Mouse (Mus musculus) heart, embryonic 12.5 days (tissue): ENCODE measurements around the gene Lamb2. TPM values are rescaled to one million over a fixed set of nuclear protein-coding genes. Genes with fewer than 3 reads are reported as not detected.

Experiments used
- ATAC-seq: fragments of 200-750 bp; cut with Nextera tagmentation; 2 replicates; pipeline ENCODE4 v1.8.0; 2017; ENCODE audit warnings: moderate TSS enrichment, moderate library complexity; ENCODE audit not compliant: insufficient number of reproducible peaks, low FRiP score
- H3K27ac ChIP-seq: fragments of 300-500 bp; sonication (generic); 2 replicates; pipeline ENCODE4 v1.5.1; 2016; ENCODE audit warnings: mild to moderate bottlenecking, moderate library complexity; ENCODE audit not compliant: poor library complexity, severe bottlenecking
- H3K27me3 ChIP-seq: fragments of 300-500 bp; sonication (generic); replicated peaks from 2 replicates; pipeline ENCODE4 v1.6.1; 2016; ENCODE audit warnings: mild to moderate bottlenecking, moderate library complexity
- H3K36me3 ChIP-seq: fragments of 300-500 bp; sonication (generic); 2 replicates; pipeline ENCODE4 v1.6.1; 2016; ENCODE audit warnings: mild to moderate bottlenecking, moderate library complexity
- H3K4me1 ChIP-seq: fragments of 300-500 bp; sonication (generic); replicated peaks from 2 replicates; pipeline ENCODE4 v1.6.1; 2016; ENCODE audit warnings: mild to moderate bottlenecking
- H3K4me2 ChIP-seq: fragments of 300-500 bp; sonication (generic); 2 replicates; pipeline ENCODE4 v1.6.1; 2016; ENCODE audit warnings: mild to moderate bottlenecking, moderate library complexity
- H3K4me3 ChIP-seq: fragments of 300-500 bp; sonication (generic); 2 replicates; pipeline ENCODE4 v1.5.1; 2016; ENCODE audit warnings: mild to moderate bottlenecking
- H3K9ac ChIP-seq: fragments of 300-500 bp; sonication (generic); 2 replicates; pipeline ENCODE4 v1.6.1; 2016; ENCODE audit warnings: mild to moderate bottlenecking, moderate library complexity
- H3K9me3 ChIP-seq: fragments of 300-500 bp; sonication (generic); replicated peaks from 2 replicates; pipeline ENCODE4 v1.6.1; 2016; ENCODE audit warnings: mild to moderate bottlenecking, moderate library complexity
- WGBS: fragments of 180-500 bp; shearing (Covaris S2); methylation state at CpG from one replicate; pipeline ENCODE4 v1.1.7; 2016; 5-methylcytosine and 5-hydroxymethylcytosine counted together
- polyA plus RNA-seq: library from polyadenylated mRNA; unstranded; fragments of >200 nt; fragmentation: Nextera tagmentation; extraction: Ambion mirVana; gene quantifications from 2 replicates; pipeline ENCODE4 v1.2.1, GENCODE M21; 2016

Gene Lamb2
- polyA plus RNA-seq, 1 experiment from 2014 or later, result 67.2 TPM

DNA sequence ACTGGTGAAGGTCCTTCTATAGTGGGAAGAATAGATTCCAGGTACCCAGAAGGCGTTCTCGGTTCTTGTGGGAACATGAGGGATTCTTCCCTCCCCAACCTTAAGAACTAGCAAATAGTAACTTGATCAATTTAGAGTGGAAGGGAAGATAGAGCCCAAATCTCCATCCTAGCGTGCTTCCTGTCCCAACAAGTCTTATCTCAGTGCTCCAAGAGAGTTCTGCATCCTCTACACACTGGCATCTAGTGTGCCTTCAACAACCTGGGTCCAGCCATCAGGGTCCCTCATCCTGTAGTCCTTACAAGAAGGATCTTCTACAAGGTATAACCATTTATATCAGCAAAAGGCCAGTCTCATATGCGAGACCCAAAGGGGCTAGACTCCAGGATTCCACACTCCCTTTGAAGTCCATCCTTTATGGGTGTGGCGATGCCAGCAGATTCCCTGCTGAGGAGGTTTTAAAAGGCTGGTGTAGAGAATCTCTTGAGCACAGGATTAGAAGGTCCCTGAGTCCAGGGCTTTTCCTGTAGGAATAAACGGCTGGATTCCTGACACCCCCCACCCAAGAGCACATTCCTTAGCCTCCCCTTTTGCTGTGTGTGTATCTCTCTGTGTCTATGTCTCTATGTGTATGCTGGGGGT, 27.9 kb upstream of the Lamb2 start:
- 33% methylated on average over 6 of the region's 6 CpGs for WGBS
- Histone ChIP-seq H3K36me3 (peaks cover 19% of the 10 kb centered on the region), H3K4me1 (peaks cover 50% of the 10 kb centered on the region), H3K9ac (peak overlapping the region; percentile 84), H3K27ac (peak overlapping the region; percentile 97), H3K4me2 (peak overlapping the region; percentile 84), H3K9me3 (no peaks in the 10 kb centered on the region), H3K27me3 (no peaks in the 10 kb centered on the region), H3K4me3 (peak overlapping the region; percentile 67)
- ATAC-seq, result no peak

DNA sequence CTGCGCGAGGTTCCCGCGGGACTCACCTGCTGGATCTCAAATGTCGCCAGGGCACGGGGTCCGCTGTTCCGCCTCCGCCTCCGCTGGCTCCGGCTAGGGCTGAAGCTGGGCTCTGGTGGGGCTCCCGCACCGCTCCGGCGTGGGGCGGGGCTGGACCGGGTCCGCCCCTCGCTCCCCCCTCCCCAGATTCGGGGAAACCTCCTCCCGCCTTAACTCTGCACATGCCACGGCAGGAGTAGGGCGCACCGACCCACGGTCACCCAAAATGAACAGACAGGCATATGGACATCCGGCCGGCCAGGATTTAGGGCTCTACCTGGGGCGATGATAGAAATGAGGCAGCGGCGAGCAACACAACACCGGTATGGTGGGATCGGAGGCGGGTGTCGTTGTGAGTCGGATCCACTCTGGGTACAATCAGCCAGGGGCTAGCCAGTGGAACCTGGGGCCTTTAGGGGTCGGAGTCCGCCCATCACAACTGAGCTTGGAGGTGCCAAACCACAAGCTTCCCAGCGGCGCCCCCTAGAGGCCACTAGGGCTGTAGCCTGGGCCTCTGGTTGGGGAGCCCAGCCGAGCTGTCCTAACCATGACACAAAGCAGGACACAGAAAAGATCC, 27.1 kb upstream of the Lamb2 start:
- no peaks in the 10 kb centered on the region for H3K9me3 ChIP-seq
- peak overlapping the region; percentile 67 for H3K4me3 ChIP-seq
- under 1% methylated on average over 40 of the region's 40 CpGs for WGBS
- peak; percentile 81 for ATAC-seq
- peaks cover 18% of the 10 kb centered on the region for H3K36me3 ChIP-seq
- H3K4me1 ChIP-seq, result peaks cover 50% of the 10 kb centered on the region
- no peaks in the 10 kb centered on the region for H3K27me3 ChIP-seq
- peak overlapping the region; percentile 84 for H3K9ac ChIP-seq
- H3K27ac ChIP-seq, result peak overlapping the region; percentile 97
- H3K4me2 ChIP-seq, result peak overlapping the region; percentile 84

DNA sequence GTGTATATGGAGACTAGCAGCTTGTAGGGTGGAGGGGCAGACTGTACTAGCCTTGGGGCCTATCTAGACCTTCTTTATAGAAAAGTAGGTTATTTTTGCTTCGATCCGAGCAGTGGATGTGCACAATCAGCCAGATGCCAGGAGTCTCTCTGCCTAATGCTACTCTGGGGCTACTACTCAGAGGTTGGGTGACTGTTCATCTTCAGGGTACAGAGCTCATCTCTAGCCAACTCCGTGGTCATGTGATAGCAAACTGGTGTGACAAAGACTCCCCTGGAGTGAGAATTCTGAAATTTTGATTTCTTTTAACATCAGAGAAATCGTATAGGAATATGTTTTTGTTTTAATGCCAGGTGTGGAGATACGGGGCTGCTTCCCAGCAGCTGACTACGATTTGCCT, 26.6 kb upstream of the Lamb2 start:
- peak overlapping the region; percentile 67 for H3K4me3 ChIP-seq
- peak overlapping the region; percentile 84 for H3K9ac ChIP-seq
- peaks cover 50% of the 10 kb centered on the region for H3K4me1 ChIP-seq
- ATAC-seq, result no peak
- no peaks in the 10 kb centered on the region for H3K27me3 ChIP-seq
- H3K36me3 ChIP-seq, result peaks cover 13% of the 10 kb centered on the region
- H3K9me3 ChIP-seq, result no peaks in the 10 kb centered on the region
- peak overlapping the region; percentile 97 for H3K27ac ChIP-seq
- WGBS, result 36% methylated on average over 6 of the region's 6 CpGs
- peak overlapping the region; percentile 84 for H3K4me2 ChIP-seq

DNA sequence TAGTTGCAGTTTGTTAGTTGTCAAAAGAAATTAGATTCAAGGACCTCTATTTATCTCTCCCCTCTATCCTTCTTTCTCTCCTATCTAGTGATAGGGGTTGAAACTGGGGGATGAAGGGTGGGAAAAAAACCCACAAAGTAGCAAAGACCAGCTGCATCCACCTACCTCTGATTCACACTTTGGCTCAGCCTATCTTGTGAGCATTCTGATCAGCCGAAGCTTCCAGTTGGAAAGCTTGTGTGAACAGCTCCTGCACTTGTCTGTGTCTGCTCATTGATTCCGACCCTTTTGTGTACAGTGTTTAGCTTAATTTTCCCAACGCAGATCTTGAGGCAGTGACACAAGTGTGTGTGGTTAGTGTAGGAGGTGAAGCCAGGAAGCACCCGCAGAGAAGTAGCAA, 26.1 kb upstream of the Lamb2 start:
- Histone ChIP-seq H3K9ac (peak overlapping the region; percentile 84; the same call in 1 of the 2 replicates), H3K27me3 (no peaks in the 10 kb centered on the region; the same call in 1 of the 2 replicates), H3K4me2 (no peak overlapping the region), H3K9me3 (no peaks in the 10 kb centered on the region), H3K4me3 (no peak overlapping the region), H3K36me3 (peaks cover 7% of the 10 kb centered on the region), H3K4me1 (peaks cover 45% of the 10 kb centered on the region), H3K27ac (no peak overlapping the region; the same call in 1 of the 2 replicates)
- ATAC-seq, result no peak
- 76% methylated on average over 4 of the region's 4 CpGs for WGBS

DNA sequence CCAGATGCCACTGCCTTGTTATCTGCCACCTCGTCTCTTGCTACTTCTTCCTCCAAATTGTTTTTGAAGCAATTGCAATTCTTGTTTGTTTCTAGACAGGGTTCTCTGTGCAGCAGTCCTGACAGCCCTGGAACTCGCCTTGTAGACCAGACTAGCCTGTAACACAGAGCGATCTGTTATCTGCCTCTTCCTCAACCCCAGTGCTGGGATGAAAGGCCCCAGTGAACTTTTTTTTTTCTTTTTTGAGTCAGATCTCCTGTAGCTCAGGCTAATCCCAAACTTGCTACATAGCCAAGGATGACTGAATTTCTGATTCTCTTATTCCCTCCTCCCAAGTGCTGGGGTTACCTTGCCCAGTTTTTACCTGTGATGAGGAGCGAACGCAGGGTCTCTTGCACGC, 25.1 kb upstream of the Lamb2 start:
- ATAC-seq, result no peak
- no peaks in the 10 kb centered on the region for H3K9me3 ChIP-seq
- WGBS, result 83% methylated on average over 6 of the region's 6 CpGs
- no peak overlapping the region for H3K9ac ChIP-seq
- H3K36me3 ChIP-seq, result no peaks in the 10 kb centered on the region
- peaks cover 35% of the 10 kb centered on the region for H3K4me1 ChIP-seq
- no peaks in the 10 kb centered on the region; the same call in 1 of the 2 replicates for H3K27me3 ChIP-seq
- no peak overlapping the region for H3K4me3 ChIP-seq
- H3K27ac ChIP-seq, result no peak overlapping the region
- H3K4me2 ChIP-seq, result no peak overlapping the region

DNA sequence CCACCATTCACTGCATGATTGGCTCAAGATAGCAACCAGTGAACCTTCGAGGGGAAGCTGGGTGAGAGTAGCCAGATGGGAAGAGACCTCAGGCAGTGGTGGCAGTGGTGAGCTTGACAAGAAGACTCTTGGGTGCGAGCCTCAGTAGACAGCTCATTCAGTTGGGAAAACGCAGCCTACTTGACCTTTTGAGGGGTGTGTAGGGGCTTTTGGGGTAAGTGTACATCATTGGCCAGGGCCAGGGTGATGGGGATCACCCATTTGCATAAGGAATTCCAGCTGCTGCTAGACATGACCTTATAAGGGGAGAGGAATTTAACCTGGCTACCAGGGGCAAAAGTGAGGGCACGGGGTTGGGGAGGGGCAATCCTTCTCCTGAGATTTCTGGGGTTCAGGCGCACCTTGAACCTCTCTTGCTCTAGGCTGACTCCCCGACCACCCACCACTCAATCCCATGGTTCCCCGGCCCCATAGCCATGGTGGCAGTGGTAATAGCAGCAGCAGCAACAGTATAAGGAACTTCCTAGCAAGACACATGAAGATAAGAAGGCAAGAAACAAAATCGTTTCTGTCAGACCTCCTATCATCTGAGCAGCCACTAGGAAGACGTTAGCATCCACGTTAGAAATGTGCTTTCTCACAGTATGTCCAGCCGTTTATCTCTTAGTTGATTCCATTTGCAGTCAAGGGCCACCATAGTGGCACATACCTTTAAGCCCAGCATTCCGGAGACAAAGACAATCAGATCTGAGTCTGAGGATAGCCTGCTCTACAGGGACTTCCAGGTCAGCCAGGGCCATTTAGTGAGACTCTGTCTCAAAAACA, 23.6 kb upstream of the Lamb2 start:
- H3K4me3 ChIP-seq, result no peak overlapping the region
- no peak overlapping the region for H3K27ac ChIP-seq
- ATAC-seq, result no peak
- H3K36me3 ChIP-seq, result no peaks in the 10 kb centered on the region
- peaks cover 21% of the 10 kb centered on the region for H3K4me1 ChIP-seq
- no peak overlapping the region for H3K9ac ChIP-seq
- no peaks in the 10 kb centered on the region; the same call in 1 of the 2 replicates for H3K27me3 ChIP-seq
- no peak overlapping the region for H3K4me2 ChIP-seq
- H3K9me3 ChIP-seq, result no peaks in the 10 kb centered on the region
- 57% methylated on average over 12 of the region's 12 CpGs for WGBS

DNA sequence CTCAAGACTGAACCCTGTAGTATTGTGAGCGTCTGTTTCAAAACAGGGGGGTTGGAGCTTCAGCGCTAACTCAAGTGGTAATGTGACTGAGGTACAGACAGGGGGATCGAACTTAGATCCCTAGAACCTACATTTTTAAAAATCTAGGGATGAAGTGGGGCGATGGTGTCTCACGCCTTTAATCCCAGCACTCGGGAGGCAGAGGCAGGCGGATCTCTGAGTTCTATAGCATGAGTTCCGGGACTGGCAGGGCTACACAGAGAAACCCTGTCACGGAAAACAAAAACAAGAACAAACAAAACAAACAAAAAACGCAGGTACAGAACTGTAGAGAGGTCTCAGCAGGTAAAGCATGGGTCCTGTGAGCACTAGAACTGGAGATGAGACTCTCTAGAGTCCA, 22.6 kb upstream of the Lamb2 start:
- H3K9ac ChIP-seq, result no peak overlapping the region
- H3K4me2 ChIP-seq, result no peak overlapping the region
- no peaks in the 10 kb centered on the region for H3K9me3 ChIP-seq
- WGBS, result 81% methylated on average over 10 of the region's 10 CpGs
- no peak overlapping the region for H3K4me3 ChIP-seq
- peaks cover 21% of the 10 kb centered on the region for H3K4me1 ChIP-seq
- H3K27ac ChIP-seq, result no peak overlapping the region
- ATAC-seq, result no peak
- no peaks in the 10 kb centered on the region; the same call in 1 of the 2 replicates for H3K27me3 ChIP-seq
- H3K36me3 ChIP-seq, result no peaks in the 10 kb centered on the region; the same call in 1 of the 2 replicates

DNA sequence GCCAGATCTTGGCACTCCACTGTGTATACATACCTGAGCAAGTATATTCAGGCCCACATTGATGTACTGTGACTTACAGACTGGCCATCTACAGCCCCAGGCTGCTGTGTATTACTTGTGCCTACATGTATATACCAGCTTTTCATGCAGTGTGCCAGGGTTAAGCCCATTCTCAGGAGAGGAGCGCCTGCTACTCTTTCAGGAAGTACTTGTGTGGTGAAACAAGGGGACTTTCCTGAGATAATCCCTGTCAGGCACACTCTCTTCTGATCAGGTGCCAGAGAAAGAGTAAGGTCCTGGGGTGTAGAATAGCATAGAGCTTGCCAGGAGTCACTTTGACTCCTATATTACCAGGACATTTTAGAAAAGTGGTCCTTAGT, 19.6 kb upstream of the Lamb2 start:
- Histone ChIP-seq H3K9ac (no peak overlapping the region), H3K36me3 (peaks cover 26% of the 10 kb centered on the region), H3K4me3 (peak overlapping the region; percentile 80), H3K9me3 (no peaks in the 10 kb centered on the region), H3K27ac (peak overlapping the region; percentile 82), H3K4me2 (peak overlapping the region; percentile 96), H3K27me3 (no peaks in the 10 kb centered on the region; the same call in 1 of the 2 replicates), H3K4me1 (peaks cover 15% of the 10 kb centered on the region)
- WGBS, result 86% methylated on average over 1 of the region's 1 CpGs
- ATAC-seq, result no peak

DNA sequence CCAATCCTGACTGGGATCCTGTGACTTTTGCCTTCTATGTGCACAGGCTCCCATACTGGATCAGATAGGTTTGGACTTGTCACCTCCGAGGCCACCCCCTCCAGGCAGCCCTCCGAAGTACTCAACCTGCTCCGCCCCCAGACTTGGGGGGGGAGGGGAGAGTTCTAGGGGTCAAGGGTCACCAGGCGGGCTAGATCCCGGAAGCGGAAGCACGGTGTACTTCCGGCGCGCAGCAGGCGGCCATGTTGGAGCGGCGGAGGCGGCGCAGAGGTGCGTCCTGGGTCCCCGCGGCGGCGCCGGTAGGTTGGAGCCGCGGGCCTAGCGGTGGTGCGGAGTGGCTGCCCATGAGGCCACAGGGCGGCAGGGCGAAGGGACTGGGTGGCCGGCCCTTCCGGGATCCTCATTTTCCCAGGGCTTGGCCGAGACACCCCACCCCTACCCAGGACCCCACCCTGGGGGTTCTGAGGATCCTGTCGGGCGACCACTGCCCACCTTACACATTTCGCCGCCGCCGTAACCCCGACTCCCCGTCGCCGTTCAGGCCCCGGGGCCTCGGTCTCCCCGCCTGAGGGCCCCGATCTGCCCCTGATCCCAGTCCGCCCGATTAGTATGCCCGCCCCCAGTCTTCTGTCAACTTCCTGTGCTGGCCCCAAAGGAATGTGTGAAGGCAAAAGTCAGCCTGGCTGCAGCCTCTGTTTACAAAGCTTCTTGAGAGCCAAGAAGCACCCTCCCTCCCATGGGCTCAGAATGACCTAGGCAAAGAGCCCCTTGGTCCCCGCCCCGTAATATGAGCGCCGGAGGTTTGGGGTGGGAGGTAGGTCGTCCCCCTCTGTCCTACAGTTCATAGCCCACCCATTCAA, 19.0 kb upstream of the Lamb2 start, which contains the start of gene Ccdc71:
Ccdc71 (plus strand) TSS at position 209 of the 860 bp plus-strand sequence.
- H3K27ac ChIP-seq, result peak within 1 kb of the TSS; percentile 82
- under 1% methylated on average over 52 of the region's 52 CpGs for WGBS
- peaks cover 32% of the 10 kb centered on the region for H3K36me3 ChIP-seq
- peak; percentile 81 for ATAC-seq
- peak within 1 kb of the TSS; percentile 84 for H3K9ac ChIP-seq
- H3K4me3 ChIP-seq, result peak within 1 kb of the TSS; percentile 80
- H3K9me3 ChIP-seq, result no peaks in the 10 kb centered on the region
- H3K4me2 ChIP-seq, result peak within 1 kb of the TSS; percentile 96
- peaks cover 15% of the 10 kb centered on the region for H3K4me1 ChIP-seq
- H3K27me3 ChIP-seq, result no peaks in the 10 kb centered on the region; the same call in 1 of the 2 replicates

DNA sequence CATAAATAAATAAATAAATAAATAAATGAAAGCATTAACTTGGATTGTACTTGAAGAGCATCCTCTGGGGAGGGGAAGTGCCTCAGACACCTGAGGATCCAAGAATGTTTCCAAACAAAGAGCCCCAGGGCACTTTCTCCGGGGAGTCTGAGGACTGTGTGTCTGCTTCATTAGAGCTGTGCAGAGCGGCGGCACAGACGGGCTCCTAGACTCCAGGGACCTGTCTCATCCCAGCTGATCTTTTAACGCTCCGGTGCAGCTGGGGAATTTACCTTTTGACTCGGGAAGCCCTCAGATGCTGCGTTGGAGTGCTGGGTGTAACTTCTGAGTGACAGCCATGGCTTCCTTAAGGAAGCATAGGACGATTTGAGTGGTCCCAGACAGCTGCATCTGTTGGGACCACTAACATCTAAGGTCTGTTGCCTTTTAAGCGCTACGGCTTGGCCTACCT, 18.3 kb upstream of the Lamb2 start, which contains the start of gene Klhdc8b:
Klhdc8b (minus strand) TSS at position 401 of the 451 bp plus-strand sequence.
- Histone ChIP-seq H3K9me3 (no peaks in the 10 kb centered on the region), H3K4me2 (peak within 1 kb of the TSS; percentile 96), H3K4me1 (peaks cover 15% of the 10 kb centered on the region), H3K27me3 (no peaks in the 10 kb centered on the region; the same call in 1 of the 2 replicates), H3K36me3 (peaks cover 39% of the 10 kb centered on the region), H3K4me3 (peak within 1 kb of the TSS; percentile 80), H3K27ac (peak within 1 kb of the TSS; percentile 82), H3K9ac (peak within 1 kb of the TSS; percentile 84)
- WGBS, result 21% methylated on average over 11 of the region's 11 CpGs
- ATAC-seq, result no peak
